Mouse (Mus musculus): ENCODE results near the gene Fasn.

DNA sequence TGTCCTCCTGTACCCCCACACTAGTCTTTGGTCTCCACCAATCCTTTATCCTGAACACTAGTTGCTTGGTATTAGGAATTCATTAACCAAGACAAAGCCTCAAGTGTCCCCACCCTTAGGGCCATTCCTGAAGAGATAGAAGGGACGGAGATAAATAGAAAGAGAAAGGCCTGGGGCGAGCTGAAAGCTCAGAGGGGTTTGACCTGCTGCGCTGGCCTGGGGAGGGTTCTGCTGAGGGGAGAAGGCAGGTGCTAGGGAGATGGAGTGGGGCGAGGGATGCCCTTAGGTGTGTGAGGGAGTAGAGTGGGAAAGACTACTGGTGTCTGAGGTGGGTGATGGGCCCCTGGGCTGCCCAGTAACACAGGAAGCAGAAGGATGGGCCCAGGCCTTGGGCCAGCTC is 29.4 kb upstream of the Fasn start:
- TF ChIP-seq CTCF (IDR thresholded peaks at IDR 0.05; ENCODE audit: low read depth) = no peak
- TF ChIP-seq EP300 (optimal IDR thresholded peaks at IDR 0.05) = no peak

All from stomach, postnatal 0 days (tissue).